Mouse (Mus musculus) kidney, adult 18-20 months (tissue): ENCODE measurements around the gene Gucy2e.

ENCODE experiments used
- DNase-seq: peaks from one replicate; pipeline ENCODE4 v3.0.0; 2021

Gene Gucy2e

DNA sequence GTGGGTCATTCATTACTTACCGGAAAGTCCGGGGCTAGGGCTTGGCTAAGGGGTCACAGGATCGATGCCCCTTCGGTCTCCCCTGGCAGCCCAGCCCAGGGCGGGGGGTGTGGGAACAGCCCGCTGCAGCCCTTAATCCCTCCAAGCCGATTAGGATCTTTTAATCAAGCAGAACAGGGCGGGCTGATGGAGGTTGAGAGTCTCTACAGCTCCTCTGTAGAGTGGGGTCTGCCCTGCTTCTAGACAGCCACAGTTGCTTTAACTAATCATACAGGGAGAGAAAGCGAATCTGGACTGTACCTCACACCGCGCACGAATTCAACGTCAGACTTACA, at the start of gene Gucy2e:
TSS of gene Gucy2e (minus strand) at position 111 of the 335 bp plus-strand sequence.
- no peak for DNase-seq

DNA sequence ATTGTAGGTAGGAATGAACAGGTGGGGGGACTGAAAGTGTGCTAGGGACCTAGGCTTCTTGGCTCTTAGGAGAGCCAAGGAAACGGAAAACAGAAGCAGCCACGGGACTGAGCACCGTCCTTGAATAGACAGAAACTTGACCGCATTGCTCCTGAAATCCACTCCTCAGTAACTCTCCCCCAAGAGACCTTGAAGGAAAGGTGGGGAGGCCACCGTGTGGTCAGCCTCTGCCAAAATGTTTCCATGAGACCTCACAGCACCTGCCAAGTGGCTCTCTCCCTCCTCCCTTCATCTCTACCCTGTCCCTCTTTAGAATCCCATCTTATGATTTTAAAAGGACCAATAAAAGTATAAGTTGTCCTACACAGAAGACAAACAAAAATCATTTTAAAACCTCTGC, 40.4 kb upstream of the Gucy2e start:
- DNase-seq = no peak

DNA sequence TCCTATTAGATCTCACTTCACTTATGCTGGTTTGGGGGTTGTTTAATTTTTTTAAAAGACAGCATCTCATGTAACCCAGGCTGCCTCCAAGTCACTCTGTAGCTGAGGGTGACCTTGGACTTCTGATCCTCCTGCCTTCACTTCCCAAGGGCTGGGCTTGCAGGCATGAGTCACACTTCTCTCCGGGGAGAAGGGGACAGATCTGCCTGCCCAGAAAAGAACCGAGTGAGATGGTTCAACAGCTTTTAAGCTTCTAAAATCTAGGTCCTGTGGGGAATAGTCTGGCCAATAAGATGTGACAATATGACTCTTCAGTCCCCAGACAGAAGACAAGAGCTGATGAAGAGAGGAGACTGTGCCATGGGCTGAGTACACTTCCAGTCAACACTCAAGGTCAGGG, 39.2 kb upstream of the Gucy2e start:
- DNase-seq = no peak

DNA sequence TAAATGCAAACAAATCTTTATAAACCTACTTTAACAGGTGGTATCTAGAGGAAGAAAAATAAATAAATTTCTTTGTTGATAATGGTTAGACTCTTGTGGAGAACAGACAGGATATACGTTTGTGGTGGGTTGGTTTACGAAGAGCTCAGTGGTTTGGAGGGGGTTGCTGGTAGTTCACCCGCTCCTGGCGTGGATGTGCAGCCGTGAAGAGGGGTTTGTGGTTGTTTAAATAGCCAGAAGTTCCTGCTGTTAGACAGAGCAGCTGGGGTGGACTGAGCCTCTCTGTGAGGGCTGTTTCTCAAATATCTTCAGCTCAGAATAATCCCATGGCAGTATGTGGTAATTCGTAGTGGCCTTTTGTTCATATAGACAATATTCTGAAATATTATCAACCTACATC, 38.8 kb upstream of the Gucy2e start:
- DNase-seq = no peak

DNA sequence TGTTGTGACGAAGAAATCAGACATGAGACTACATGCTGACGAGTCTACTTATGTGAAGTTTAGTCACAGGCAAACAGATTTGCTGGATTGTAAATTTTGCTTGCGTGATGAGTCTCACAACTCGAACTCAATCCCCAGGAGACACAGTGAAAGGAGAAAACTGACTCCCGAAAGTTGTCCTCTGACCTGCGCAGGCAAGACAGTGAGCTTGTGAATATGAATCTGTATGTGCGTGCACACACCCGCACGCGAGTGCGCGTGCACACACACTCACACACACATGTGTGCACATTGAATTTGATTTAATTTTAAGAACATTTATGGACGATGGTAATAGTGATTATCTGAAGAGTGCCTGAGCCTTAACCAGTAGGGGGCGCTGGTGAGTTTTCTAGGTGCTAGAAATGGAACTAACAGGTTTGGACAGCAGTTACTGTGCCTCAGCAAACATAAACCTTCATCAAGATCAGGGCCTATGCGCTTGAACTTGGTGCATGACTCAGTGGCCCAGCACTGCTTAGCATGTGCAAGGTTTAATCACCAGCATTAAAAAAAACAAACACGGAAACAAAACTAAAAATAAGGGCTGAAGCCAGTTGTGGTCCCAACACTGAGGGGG, 35.4 kb upstream of the Gucy2e start:
- DNase-seq = peak; percentile 81

DNA sequence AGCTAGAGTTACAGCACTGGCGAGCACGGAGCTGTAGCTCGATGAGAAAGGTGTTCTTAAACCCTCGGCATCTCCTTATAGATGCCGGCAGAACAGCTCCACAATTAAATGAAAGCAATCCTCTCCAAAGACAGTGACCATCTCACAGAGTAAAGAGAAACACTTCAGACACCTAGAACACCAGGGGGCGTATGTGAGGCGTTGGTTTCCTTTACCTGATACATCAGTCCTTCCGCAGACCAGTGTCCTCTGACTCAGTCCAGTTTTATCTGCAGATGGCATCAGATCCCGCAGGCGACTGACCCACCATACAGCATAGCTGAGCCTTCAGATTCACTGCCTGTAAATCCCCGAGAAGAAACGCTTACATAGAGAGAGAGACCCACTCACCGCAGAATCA, 32.7 kb upstream of the Gucy2e start:
- peak; percentile 67 for DNase-seq

DNA sequence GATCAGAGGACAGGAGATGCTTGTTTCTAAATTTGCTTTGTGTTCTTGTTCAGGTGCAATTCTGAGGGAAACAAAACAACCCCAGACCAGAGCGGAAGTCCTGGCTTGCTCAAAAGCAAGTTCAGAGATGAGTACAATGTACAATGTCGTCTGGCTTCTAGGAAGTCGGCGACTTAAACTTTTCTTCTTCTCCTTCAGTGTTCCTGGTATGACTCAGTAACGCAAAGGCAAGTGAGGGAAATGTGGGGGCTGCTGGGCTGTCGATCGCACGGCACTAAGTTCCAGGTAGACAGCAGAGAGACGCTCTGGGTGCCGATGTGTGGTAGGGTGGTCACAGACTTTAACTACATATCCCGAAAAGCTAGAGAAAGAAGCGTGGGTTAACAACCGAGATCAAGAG, 31.3 kb upstream of the Gucy2e start:
- DNase-seq = no peak

DNA sequence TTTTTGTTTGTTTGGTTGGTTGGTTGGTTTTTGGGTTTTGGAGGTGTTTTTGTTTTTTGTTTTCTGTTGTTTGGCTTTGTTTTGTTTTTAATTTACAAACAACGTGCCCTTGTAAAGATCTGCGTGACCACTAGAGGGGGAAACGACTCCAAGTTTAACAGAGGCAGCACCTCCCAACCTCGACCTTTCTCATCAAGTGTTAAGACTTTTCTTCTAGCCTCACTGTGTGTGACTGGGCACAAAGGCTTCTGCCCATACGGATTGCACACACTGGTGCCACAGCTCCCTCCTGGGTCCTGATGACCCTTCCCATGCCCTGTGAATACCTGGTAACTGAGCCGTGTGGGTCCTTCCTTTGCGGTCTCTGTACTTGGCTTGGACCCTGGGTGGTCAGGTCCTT, 30.5 kb upstream of the Gucy2e start:
- peak; percentile 9 for DNase-seq

DNA sequence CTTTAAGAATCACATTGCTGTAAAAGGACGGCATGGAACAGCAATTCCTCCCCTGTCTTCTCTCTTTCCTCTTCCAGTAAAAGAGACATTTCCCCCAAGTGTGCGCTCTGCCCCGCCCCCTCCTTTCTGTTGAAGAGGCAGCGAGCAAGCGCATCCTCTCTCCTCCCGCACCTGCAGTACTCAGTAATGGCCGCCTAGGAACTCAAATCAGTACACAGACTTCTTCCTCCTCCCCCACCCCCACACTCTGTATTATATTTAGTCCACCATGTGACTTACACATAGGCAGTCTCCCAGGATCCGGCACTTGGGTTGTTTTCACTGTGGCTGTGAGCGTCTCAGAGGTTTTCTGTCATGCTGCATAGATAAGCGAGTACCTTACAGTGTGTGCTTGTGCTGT, 29.4 kb upstream of the Gucy2e start:
- DNase-seq = no peak

DNA sequence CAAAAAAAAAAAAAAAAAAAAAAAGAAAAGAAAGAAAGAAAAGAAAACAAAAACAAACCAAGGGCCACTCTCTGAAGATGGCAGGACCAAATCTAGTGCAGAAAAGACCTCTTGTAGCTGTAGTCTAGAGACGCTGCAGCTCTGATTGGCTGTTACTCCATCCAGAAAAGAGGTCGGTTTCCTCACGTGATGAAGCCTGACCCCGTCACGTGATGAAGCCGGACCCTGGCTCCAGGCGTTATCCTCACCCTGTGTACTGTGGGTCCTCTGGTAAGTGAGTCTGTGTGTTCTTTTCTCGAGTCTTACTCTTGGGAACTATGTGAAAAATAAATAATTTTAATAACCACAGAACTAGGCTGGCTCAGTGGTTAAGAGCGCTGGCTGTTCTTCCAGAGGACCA, 28.6 kb upstream of the Gucy2e start:
- no peak for DNase-seq

DNA sequence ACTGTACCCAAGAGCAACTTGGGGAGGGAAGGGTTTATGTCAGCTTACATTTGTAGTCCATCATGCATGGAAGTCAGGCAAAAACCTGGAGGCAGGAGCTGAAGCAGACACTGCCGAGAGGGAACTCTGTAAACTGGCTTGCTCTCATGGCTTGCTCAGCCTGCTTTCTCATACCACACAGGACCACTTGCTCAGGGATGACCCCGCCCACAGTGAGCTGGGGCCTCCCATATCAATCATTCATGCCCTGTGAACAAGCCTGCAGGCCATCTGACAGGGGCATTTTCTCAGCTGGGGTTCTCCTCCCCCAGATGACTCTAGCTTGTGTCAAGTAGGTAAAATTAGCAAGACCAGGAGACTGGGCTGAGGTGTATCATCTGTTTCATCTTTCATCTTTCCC, 27.4 kb upstream of the Gucy2e start:
- DNase-seq = no peak

DNA sequence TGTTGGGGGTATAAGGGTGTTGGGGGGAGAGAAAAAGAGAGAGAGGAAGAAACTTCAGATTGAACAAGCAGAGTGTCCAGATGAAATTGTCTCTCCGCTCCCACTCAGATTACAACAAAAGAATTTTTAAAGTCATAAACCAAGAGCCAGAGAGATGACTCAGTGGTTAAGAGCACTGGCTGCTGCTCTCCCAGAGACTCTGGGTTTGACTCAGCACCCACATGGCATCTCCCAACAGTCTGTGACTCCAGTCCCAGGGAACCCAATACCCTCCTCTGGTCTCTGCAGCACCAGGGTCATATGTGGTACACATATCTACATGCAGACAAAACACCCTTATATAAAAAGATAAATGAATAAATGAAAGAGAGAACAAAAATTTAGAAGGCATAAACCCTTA, 23.3 kb upstream of the Gucy2e start:
- no peak for DNase-seq

DNA sequence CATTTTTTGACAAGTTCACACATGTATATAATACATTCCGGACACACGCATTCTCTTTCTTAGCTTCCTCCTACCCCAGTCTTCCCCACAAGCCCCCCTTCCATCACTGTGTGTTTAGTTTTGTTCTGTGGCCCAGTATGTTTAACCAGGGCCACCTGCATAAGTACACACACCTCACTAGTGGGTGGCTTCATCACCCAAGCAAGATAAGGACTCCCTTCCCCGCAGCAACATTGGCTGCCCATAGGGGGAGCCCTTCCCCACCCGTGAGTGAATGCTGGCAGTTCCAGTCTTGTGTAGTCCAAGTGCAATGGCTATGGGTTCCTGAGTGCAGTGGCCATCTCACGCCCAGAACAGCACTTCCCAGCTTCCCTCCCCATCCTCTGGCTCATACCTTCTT, 21.5 kb upstream of the Gucy2e start:
- peak; percentile 37 for DNase-seq

DNA sequence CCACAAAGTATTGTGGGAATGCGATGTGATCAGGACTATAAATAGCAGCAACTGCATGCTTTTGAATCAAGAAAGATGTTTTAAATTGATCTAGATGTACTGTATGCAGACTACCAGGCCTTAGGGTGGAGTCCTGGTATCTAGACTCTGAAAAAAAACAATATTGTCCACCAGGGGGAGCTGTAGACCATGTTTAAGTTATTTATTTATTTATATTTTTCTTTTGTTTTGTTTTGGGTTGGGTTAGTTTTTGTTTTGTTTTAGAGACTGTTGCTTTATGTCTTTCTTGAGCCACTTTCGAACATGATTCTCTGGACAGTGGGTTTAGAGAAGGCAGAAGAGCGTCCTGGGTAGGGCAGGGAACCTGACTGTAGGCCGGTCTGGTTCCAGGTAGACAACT, 21.0 kb upstream of the Gucy2e start:
- DNase-seq = no peak

DNA sequence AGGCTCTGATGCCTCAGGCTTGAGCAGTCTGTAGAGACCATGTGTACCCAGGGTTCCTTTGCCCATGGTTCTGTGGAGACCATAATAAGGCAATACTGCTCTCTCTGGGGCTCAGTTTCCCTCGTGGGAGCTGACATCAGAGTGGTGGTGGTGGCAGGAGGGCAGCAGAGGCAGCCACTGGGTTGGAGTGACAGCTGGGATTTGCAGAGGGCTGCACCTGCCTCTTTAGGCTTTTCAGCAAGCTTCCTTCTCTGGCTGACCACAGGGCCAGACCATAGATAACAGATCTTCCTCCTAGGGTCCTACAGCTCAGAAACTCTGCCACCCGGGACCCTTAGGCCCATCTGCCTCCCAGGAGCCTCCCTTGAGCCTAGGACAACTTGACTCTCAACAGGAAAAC, 20.2 kb upstream of the Gucy2e start:
- DNase-seq = no peak

DNA sequence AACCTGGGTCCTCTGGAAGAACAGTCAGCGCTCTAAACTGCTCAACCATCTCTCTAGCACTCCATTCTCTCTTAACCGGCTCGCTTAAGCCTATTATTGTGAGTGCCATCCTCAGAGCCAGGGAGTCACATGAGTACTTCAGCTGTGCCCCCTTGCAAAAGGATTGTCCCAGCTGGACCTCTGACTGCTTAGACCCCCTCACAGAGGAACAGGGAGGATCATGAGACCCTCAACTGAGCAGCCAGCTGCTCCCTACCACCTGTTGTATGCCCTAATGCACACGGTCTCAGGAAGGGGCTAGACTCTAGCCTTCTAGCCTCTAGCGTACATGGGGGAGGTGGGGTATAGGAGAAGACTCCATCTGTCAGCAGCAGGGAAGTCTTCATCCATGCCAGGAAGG, 18.0 kb upstream of the Gucy2e start:
- DNase-seq = no peak

DNA sequence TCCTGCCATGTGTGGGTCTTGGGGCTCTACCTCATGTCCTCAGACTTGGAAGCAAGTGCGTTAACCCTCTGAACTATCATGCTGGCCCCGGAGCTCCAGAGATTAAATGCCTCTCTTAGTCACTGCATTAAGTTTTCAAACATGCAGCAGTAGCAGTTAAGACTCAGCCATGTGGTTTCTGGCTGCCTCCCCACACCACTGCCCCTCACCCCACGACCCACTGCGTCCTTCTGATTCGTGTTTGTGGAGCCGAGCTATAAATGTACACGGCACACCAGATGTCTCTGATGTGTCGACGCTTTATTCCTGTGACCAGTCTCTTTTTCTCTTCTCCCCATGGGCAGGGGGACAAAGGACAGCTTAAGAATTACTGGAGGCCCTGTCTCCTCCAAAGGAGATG, 16.3 kb upstream of the Gucy2e start:
- DNase-seq = no peak

DNA sequence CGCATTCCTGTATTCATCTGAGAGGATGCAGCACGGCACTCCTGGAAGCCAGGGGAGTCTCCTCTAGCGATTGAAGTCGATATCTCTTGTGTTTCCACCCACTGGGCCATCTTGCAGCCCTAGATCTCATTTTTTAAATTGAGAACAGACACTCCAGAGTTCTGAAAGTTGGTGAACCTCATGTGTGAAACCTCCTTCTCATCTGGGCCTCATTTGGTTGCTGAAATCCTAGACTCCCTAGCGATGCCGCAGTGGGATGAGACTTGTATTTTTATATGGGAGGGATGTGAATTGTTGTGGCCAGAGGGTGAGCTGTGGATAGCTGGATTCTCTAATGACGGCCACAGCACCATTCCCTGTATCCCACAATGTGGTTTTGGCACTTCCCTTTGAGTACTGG, 15.1 kb upstream of the Gucy2e start:
- no peak for DNase-seq

DNA sequence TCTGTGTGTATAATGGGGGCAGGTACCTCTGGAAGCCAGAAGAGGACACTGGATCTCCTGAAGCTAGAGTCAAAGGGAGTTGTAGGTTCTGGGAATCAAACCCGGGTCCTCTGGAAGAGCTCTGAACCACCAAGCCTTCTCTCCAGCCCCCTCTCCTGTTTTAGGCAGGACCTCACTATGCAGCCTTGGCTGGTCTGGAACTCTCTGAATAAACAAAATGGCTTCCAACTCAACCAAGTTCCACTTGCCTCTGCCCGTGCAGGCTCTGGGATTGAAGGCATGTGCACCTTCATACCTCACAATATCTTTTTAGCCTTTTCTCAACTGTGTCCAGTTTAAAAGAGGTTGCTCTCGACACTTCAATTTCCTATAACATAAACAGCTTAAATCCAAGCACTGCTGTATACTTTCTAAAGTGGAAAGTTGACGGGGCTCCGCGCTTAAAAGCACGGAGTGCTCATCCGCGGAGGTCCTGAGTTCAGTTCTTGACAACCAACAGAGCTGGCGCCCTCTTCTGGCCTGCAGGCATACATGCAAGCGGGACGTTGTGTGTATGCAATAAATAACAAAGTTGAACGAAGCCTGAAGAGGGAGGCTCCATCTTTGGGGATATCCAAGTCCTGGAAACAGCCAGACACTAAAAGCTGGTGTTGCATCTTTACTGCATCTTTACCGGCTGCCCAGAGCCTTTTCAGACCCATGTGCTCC, 14.5 kb upstream of the Gucy2e start:
- no peak for DNase-seq

DNA sequence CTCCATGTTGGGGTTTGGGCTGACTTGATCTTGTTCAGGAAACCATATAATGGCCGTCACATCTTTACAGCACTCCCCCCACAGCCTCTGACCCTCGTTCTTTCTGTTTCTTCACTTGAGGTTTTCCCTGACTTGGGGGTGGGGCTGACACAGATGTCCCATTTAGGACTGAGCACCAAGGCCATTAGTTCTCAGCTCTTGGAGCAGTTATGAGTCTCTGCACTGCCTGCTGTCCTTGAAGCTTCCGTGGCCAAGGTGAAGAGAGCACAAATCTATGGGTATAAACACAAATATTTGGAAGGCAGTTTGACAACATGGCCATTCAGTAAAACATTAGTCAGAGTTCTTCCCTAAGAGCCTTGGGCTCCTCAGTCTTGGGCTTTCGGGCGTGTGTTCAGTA, 13.3 kb upstream of the Gucy2e start:
- no peak for DNase-seq

DNA sequence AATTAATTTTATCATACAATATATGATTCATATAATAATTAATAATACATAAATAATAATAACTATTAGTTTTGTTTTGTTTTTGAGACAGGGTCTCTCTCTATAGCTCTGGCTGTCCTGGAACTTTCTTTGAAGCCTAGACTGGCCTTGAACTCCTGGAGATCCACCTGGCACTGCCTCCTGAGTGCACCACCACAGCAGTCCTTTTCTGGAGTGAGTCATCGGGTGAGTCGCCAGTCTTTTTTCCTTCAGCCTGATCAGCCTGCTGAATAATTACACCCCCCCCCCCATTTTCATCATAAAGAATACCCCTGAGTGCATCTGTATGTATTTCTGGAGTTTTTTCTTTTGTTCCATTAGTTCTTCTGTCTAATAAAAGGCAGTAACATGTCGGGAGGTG, 12.3 kb upstream of the Gucy2e start:
- DNase-seq = no peak

DNA sequence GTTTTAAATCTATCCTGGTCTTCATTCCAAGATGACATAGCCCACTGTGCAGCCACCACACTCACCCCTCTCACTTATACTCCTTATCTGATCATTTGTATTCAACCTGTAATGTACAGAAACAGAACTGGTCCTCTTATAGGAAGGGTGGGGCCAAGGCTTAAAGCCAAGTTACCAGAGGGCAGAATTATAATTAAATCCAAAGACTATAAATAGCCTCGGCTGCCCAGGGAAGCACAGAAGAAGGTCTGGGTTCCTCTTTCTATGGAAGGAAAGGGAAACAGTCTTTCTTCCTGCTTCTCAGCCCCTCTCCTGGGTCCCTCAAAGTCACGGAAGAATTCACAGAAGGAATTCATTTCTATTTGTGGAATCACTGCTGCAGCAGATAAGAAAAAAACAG, 8.8 kb upstream of the Gucy2e start:
- peak; percentile 11 for DNase-seq

DNA sequence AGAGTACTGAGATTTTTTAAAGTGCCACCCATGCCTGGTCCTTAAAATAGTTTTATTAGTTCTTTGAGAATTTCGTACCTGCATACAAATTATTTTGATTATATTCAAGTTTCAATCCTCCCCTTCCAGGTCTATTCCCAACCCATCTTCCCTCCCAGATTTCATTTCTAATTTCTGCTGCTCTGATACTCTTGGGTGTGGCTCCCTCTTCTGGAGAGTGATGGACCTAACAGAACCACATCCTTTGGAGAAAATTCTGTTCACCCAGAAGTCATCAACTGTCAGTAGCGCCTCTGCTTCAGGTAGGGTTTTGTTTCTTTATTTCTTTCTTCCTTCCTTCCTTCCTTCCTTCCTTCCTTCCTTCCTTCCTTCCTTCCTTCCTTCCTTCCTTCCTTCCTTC, 8.1 kb upstream of the Gucy2e start:
- peak; percentile 17 for DNase-seq

DNA sequence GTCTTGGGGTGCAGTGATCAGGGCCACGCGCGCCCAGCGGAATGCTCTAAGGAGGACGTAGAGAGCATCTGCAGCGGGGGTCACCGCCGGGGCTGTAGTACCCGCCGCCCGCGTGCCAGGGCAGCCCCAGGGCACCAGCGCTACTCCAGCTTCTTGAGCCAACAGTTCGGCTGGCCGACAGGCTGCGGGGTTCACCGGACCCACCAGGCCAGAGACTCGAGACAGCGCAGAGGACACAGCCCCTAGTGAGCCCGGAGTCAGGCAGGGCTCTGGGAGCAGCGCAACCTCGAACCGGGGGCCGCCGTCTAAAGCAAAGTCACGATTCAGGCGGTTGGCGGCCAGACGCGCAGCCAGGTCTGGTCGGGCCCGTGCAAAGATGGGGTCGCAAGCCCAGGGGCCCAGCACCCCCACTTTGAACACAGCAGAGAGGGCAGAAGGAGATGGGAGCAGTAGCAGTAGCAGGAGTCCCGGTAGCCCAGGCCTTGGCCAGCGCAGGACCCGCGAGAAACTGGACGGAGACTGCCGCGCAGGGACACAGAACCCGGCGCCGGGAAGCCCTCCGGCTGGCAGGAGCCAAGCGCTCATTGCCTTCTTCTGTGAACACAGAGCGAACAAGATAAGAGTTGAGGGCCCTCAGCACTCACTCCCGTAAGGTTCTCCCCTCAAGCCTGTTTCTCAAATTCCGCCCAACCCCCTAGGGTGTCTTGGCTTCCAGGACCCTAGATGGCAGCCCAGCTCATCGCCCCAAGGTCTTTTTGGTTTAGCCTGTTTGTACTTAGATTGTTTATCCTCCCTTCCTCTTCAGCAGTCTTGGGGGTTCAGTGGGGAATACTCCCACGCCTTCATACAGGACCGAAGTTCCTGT, 543 bp downstream of the Gucy2e start:
- no peak for DNase-seq
